Mouse (Mus musculus): ENCODE measurements around the gene Smyd3. TPM values are rescaled to one million over a fixed set of nuclear protein-coding genes. Genes with fewer than 3 reads are reported as not detected.

The Smyd3 gene
- polyA plus RNA-seq, 1 experiment = 2.4 TPM

GRCm38 (mm10) chr1:179116729-179117663 lies 400.8 kb downstream of the Smyd3 start:
- Histone ChIP-seq H3K4me3 (ENCODE audit: control insufficient read depth, low read depth, low read length) (no peak overlapping the region), H3K4me1 (ENCODE audit: control insufficient read depth, insufficient read depth, low read length) (no peaks in the 10 kb centered on the region), H3K27ac (ENCODE audit: control insufficient read depth, insufficient read depth, low read depth, low read length) (no peak overlapping the region), H3K27me3 (ENCODE audit: control insufficient read depth, insufficient read depth, low read length) (no peaks in the 10 kb centered on the region), H3K36me3 (ENCODE audit: control insufficient read depth, insufficient read depth, low read length) (no peaks in the 10 kb centered on the region)
- TF ChIP-seq POLR2A (IDR thresholded peaks at IDR 0.05; ENCODE audit: control insufficient read depth, low read depth, low read length) (no peak), CTCF (IDR thresholded peaks at IDR 0.05; ENCODE audit: control insufficient read depth, insufficient read depth, insufficient replicate concordance, low read depth, low read length) (no peak)

GRCm38 (mm10) chr1:179114833-179115495 lies 402.9 kb downstream of the Smyd3 start:
- Histone ChIP-seq H3K4me1 (ENCODE audit: control insufficient read depth, insufficient read depth, low read length) (no peaks in the 10 kb centered on the region), H3K4me3 (ENCODE audit: control insufficient read depth, low read depth, low read length) (no peak overlapping the region), H3K27me3 (ENCODE audit: control insufficient read depth, insufficient read depth, low read length) (no peaks in the 10 kb centered on the region), H3K36me3 (ENCODE audit: control insufficient read depth, insufficient read depth, low read length) (no peaks in the 10 kb centered on the region), H3K27ac (ENCODE audit: control insufficient read depth, insufficient read depth, low read depth, low read length) (no peak overlapping the region)
- no peak for TF ChIP-seq CTCF (IDR thresholded peaks at IDR 0.05; ENCODE audit: control insufficient read depth, insufficient read depth, insufficient replicate concordance, low read depth, low read length)
- TF ChIP-seq POLR2A (IDR thresholded peaks at IDR 0.05; ENCODE audit: control insufficient read depth, low read depth, low read length) = no peak

GRCm38 (mm10) chr1:179114385-179114784 lies 403.5 kb downstream of the Smyd3 start:
- Histone ChIP-seq H3K4me3 (ENCODE audit: control insufficient read depth, low read depth, low read length) (no peak overlapping the region), H3K27ac (ENCODE audit: control insufficient read depth, insufficient read depth, low read depth, low read length) (no peak overlapping the region), H3K36me3 (ENCODE audit: control insufficient read depth, insufficient read depth, low read length) (no peaks in the 10 kb centered on the region), H3K27me3 (ENCODE audit: control insufficient read depth, insufficient read depth, low read length) (no peaks in the 10 kb centered on the region), H3K4me1 (ENCODE audit: control insufficient read depth, insufficient read depth, low read length) (no peaks in the 10 kb centered on the region)
- TF ChIP-seq POLR2A (IDR thresholded peaks at IDR 0.05; ENCODE audit: control insufficient read depth, low read depth, low read length) (no peak), CTCF (IDR thresholded peaks at IDR 0.05; ENCODE audit: control insufficient read depth, insufficient read depth, insufficient replicate concordance, low read depth, low read length) (no peak)

- Histone ChIP-seq H3K4me1 (ENCODE audit: control insufficient read depth, insufficient read depth, low read length) (no peaks in the 10 kb centered on the region), H3K36me3 (ENCODE audit: control insufficient read depth, insufficient read depth, low read length) (no peaks in the 10 kb centered on the region), H3K27me3 (ENCODE audit: control insufficient read depth, insufficient read depth, low read length) (no peaks in the 10 kb centered on the region), H3K27ac (ENCODE audit: control insufficient read depth, insufficient read depth, low read depth, low read length) (no peak overlapping the region), H3K4me3 (ENCODE audit: control insufficient read depth, low read depth, low read length) (no peak overlapping the region)
- TF ChIP-seq POLR2A (IDR thresholded peaks at IDR 0.05; ENCODE audit: control insufficient read depth, low read depth, low read length) (no peak), CTCF (IDR thresholded peaks at IDR 0.05; ENCODE audit: control insufficient read depth, insufficient read depth, insufficient replicate concordance, low read depth, low read length) (no peak)
Measured at GRCm38 (mm10) chr1:179108759-179109158, 409.1 kb downstream of the Smyd3 start.

- Histone ChIP-seq H3K4me1 (ENCODE audit: control insufficient read depth, insufficient read depth, low read length) (no peaks in the 10 kb centered on the region), H3K36me3 (ENCODE audit: control insufficient read depth, insufficient read depth, low read length) (no peaks in the 10 kb centered on the region), H3K4me3 (ENCODE audit: control insufficient read depth, low read depth, low read length) (no peak overlapping the region), H3K27ac (ENCODE audit: control insufficient read depth, insufficient read depth, low read depth, low read length) (no peak overlapping the region), H3K27me3 (ENCODE audit: control insufficient read depth, insufficient read depth, low read length) (no peaks in the 10 kb centered on the region)
- TF ChIP-seq CTCF (IDR thresholded peaks at IDR 0.05; ENCODE audit: control insufficient read depth, insufficient read depth, insufficient replicate concordance, low read depth, low read length) (no peak), POLR2A (IDR thresholded peaks at IDR 0.05; ENCODE audit: control insufficient read depth, low read depth, low read length) (no peak)
Measured at GRCm38 (mm10) chr1:179107761-179108694, 409.8 kb downstream of the Smyd3 start.

GRCm38 (mm10) chr1:179107211-179107610 lies 410.6 kb downstream of the Smyd3 start:
- H3K27ac ChIP-seq (ENCODE audit: control insufficient read depth, insufficient read depth, low read depth, low read length) = no peak overlapping the region
- no peaks in the 10 kb centered on the region for H3K36me3 ChIP-seq (ENCODE audit: control insufficient read depth, insufficient read depth, low read length)
- no peaks in the 10 kb centered on the region for H3K27me3 ChIP-seq (ENCODE audit: control insufficient read depth, insufficient read depth, low read length)
- no peak for TF ChIP-seq CTCF (IDR thresholded peaks at IDR 0.05; ENCODE audit: control insufficient read depth, insufficient read depth, insufficient replicate concordance, low read depth, low read length)
- H3K4me1 ChIP-seq (ENCODE audit: control insufficient read depth, insufficient read depth, low read length) = no peaks in the 10 kb centered on the region
- no peak overlapping the region for H3K4me3 ChIP-seq (ENCODE audit: control insufficient read depth, low read depth, low read length)

Data from testis, adult 2 months (tissue).